Mouse (Mus musculus): Measurements from ENCODE around the gene Zdhhc1. TPM values are rescaled to one million over a fixed set of nuclear protein-coding genes. Genes with fewer than 3 reads are reported as not detected.

Zdhhc1 gene
- polyA plus RNA-seq, 1 experiment from 2014 or later: 68.3 TPM

- POLR2A ChIA-PET: no interaction called here
- no peak for DNase-seq (ENCODE audit: low read depth, low spot score)
- in situ Hi-C loops (cut with MboI; ENCODE audit: low pct_unique_long_range_greater_than_20kb): no loop called here
- no peak for ATAC-seq
- no peak for TF ChIP-seq CTCF (IDR thresholded peaks at IDR 0.05)
- CTCF ChIA-PET: interaction anchor here (3.5 kb wide), 1 partner anchor 11 kb away, joined by 18 read pairs; no protein-coding TSS in a partner anchor
- no peaks in the 10 kb centered on the region for H3K27me3 ChIP-seq
These were observed 7.9 kb upstream of the Zdhhc1 start for GRCm38 (mm10) chr8:105504617-105505016.

- no peak for TF ChIP-seq CTCF (IDR thresholded peaks at IDR 0.05)
- ATAC-seq (peak; percentile 34), DNase-seq (ENCODE audit: low read depth, low spot score) (no peak)
- ChIA-PET CTCF (interaction anchor here (1.6 kb wide), 1 partner anchor 32 kb away, joined by 3 read pairs; no protein-coding TSS in a partner anchor), POLR2A (no interaction called here)
- in situ Hi-C loops (cut with MboI; ENCODE audit: low pct_unique_long_range_greater_than_20kb): no loop called here
- no peaks in the 10 kb centered on the region for H3K27me3 ChIP-seq
These were observed 3.1 kb upstream of the Zdhhc1 start for GRCm38 (mm10) chr8:105499787-105500186.

- TF ChIP-seq CTCF (IDR thresholded peaks at IDR 0.05): no peak
- CTCF ChIA-PET: interaction anchor here (0.7 to 2.7 kb wide), 4 partner anchors 12 to 48 kb away, joined by 3 to 15 read pairs (median 4); no protein-coding TSS in a partner anchor
- in situ Hi-C loops (cut with MboI; ENCODE audit: low pct_unique_long_range_greater_than_20kb): no loop called here
- POLR2A ChIA-PET: interaction anchor here (1.3 to 1.6 kb wide), 3 partner anchors 11 to 20 kb away, joined by 3 to 4 read pairs (median 4); no protein-coding TSS in a partner anchor
- no peak for DNase-seq (ENCODE audit: low read depth, low spot score)
- no peaks in the 10 kb centered on the region for H3K27me3 ChIP-seq
- no peak for ATAC-seq
These were observed 1.1 kb downstream of the Zdhhc1 start for GRCm38 (mm10) chr8:105495350-105496302.

GRCm38 (mm10) chr8:105494566-105494965 is 2.1 kb downstream of the Zdhhc1 start:
- H3K27me3 ChIP-seq: no peaks in the 10 kb centered on the region
- no peak for DNase-seq (ENCODE audit: low read depth, low spot score)
- no peak for ATAC-seq
- ChIA-PET CTCF (interaction anchor here (1.5 to 2.7 kb wide), 4 partner anchors 11 to 21 kb away, joined by 4 to 15 read pairs (median 6); no protein-coding TSS in a partner anchor), POLR2A (interaction anchor here (0.5 to 1.4 kb wide), 2 partner anchors 21 to 98 kb away, joined by 4 to 5 read pairs; no protein-coding TSS in a partner anchor)
- TF ChIP-seq CTCF (IDR thresholded peaks at IDR 0.05): no peak
- in situ Hi-C loops (cut with MboI; ENCODE audit: low pct_unique_long_range_greater_than_20kb): no loop called here

GRCm38 (mm10) chr8:105493495-105493894 is 3.2 kb downstream of the Zdhhc1 start:
- no peak for ATAC-seq
- in situ Hi-C loops (cut with MboI; ENCODE audit: low pct_unique_long_range_greater_than_20kb): no loop called here
- no peaks in the 10 kb centered on the region for H3K27me3 ChIP-seq
- no peak for TF ChIP-seq CTCF (IDR thresholded peaks at IDR 0.05)
- DNase-seq (ENCODE audit: low read depth, low spot score): no peak
- POLR2A ChIA-PET: interaction anchor here (0.8 to 1.3 kb wide), 3 partner anchors 10 to 55 kb away, joined by 3 to 5 read pairs (median 4); no protein-coding TSS in a partner anchor
- CTCF ChIA-PET: interaction anchor here (1.5 to 3.1 kb wide), 4 partner anchors 8 to 22 kb away, joined by 5 to 15 read pairs (median 10); no protein-coding TSS in a partner anchor

GRCm38 (mm10) chr8:105489281-105489680 is 7.4 kb downstream of the Zdhhc1 start:
- POLR2A ChIA-PET: interaction anchor here (0.6 to 1.1 kb wide), 3 partner anchors 29 to 45 kb away, joined by 3 read pairs; partner anchors contain the start of gene Hsd11b2
- no peak for TF ChIP-seq CTCF (IDR thresholded peaks at IDR 0.05)
- in situ Hi-C loops (cut with MboI; ENCODE audit: low pct_unique_long_range_greater_than_20kb): loop anchor here (5.0 kb wide), 2 partner anchors 33 to 63 kb away; no protein-coding TSS in a partner anchor
- DNase-seq (ENCODE audit: low read depth, low spot score): peak; percentile 71
- peak; percentile 51 for ATAC-seq
- CTCF ChIA-PET: interaction anchor here (1.1 to 1.7 kb wide), 4 partner anchors 12 to 77 kb away, joined by 4 read pairs; partner anchors contain the start of gene Atp6v0d1
- no peaks in the 10 kb centered on the region for H3K27me3 ChIP-seq

- POLR2A ChIA-PET: interaction anchor here (0.7 kb wide), 1 partner anchor 11 kb away, joined by 3 read pairs; no protein-coding TSS in a partner anchor
- no peak for ATAC-seq
- in situ Hi-C loops (cut with MboI; ENCODE audit: low pct_unique_long_range_greater_than_20kb): loop anchor here (5.0 kb wide), 2 partner anchors 34 to 64 kb away; no protein-coding TSS in a partner anchor
These were observed 8.6 kb downstream of the Zdhhc1 start for GRCm38 (mm10) chr8:105488082-105488481.

GRCm38 (mm10) chr8:105484392-105484791 is 12.3 kb downstream of the Zdhhc1 start:
- TF ChIP-seq CTCF (IDR thresholded peaks at IDR 0.05): peak; percentile 92
- POLR2A ChIA-PET: interaction anchor here (0.5 to 1.4 kb wide), 6 partner anchors 12 to 81 kb away, joined by 3 to 4 read pairs (median 3); partner anchors contain the start of genes Atp6v0d1 and Zdhhc1
- CTCF ChIA-PET: interaction anchor here (0.8 to 3.5 kb wide), 21 partner anchors 9 to 106 kb away, joined by 3 to 21 read pairs (median 6); partner anchors contain the start of genes Atp6v0d1, Hsd11b2 and Tppp3
- ATAC-seq (peak; percentile 71), DNase-seq (ENCODE audit: low read depth, low spot score) (peak; percentile 88)
- in situ Hi-C loops (cut with MboI; ENCODE audit: low pct_unique_long_range_greater_than_20kb): no loop called here
- H3K27me3 ChIP-seq: no peaks in the 10 kb centered on the region

More at GRCm38 (mm10) chr8:105488082-105488481, 8.6 kb downstream of the Zdhhc1 start:
- CTCF ChIA-PET: interaction anchor here (0.9 to 2.1 kb wide), 7 partner anchors 10 to 78 kb away, joined by 3 to 7 read pairs (median 4); partner anchors contain the start of gene Atp6v0d1
- H3K27me3 ChIP-seq: no peaks in the 10 kb centered on the region
- no peak for DNase-seq (ENCODE audit: low read depth, low spot score)
- TF ChIP-seq CTCF (IDR thresholded peaks at IDR 0.05): no peak

GRCm38 (mm10) chr8:105484030-105484368 is 12.7 kb downstream of the Zdhhc1 start:
- DNase-seq (ENCODE audit: low read depth, low spot score): no peak
- no peaks in the 10 kb centered on the region for H3K27me3 ChIP-seq
- POLR2A ChIA-PET: interaction anchor here (0.7 to 1.4 kb wide), 3 partner anchors 17 to 81 kb away, joined by 3 to 4 read pairs (median 3); partner anchors contain the start of gene Atp6v0d1

More at GRCm38 (mm10) chr8:105484030-105484368, 12.7 kb downstream of the Zdhhc1 start:
- CTCF ChIA-PET: interaction anchor here (0.9 to 3.5 kb wide), 18 partner anchors 10 to 106 kb away, joined by 3 to 21 read pairs (median 6); partner anchors contain the start of genes Atp6v0d1 and Tppp3
- no peak for TF ChIP-seq CTCF (IDR thresholded peaks at IDR 0.05)
- peak; percentile 62 for ATAC-seq
- in situ Hi-C loops (cut with MboI; ENCODE audit: low pct_unique_long_range_greater_than_20kb): no loop called here

Data from Patski (cell line).